Mouse (Mus musculus) mature B cell (primary cell): ENCODE data around the gene Trmt44.

Experiments used
- in situ Hi-C: fragments of 300-500 bp; cut with MboI; formaldehyde crosslinking; loops from 2 replicates; pipeline ENCODE4 v1.14.3; 2019

The Trmt44 gene

GRCm38 (mm10) chr5:35574653-35575599, at the start of gene Trmt44:
TSS of gene Trmt44 (minus strand) at chr5:35575070.
- in situ Hi-C loops = no loop called here

- in situ Hi-C loops = no loop called here
Observed at GRCm38 (mm10) chr5:35623831-35624230, 49.0 kb upstream of the Trmt44 start.

- in situ Hi-C loops = no loop called here
Observed at GRCm38 (mm10) chr5:35621114-35621513, 46.2 kb upstream of the Trmt44 start.

GRCm38 (mm10) chr5:35616943-35617342, 42.1 kb upstream of the Trmt44 start:
- in situ Hi-C loops = no loop called here

- in situ Hi-C loops = no loop called here
Observed at GRCm38 (mm10) chr5:35612722-35613121, 37.9 kb upstream of the Trmt44 start.

- in situ Hi-C loops = no loop called here
Observed at GRCm38 (mm10) chr5:35611900-35612299, 37.0 kb upstream of the Trmt44 start.

- in situ Hi-C loops = no loop called here
Observed at GRCm38 (mm10) chr5:35611170-35611569, 36.3 kb upstream of the Trmt44 start.

- in situ Hi-C loops = no loop called here
Observed at GRCm38 (mm10) chr5:35610381-35610780, 35.5 kb upstream of the Trmt44 start.

GRCm38 (mm10) chr5:35609971-35610370, 35.1 kb upstream of the Trmt44 start:
- in situ Hi-C loops = no loop called here

GRCm38 (mm10) chr5:35609381-35609780, 34.5 kb upstream of the Trmt44 start:
- in situ Hi-C loops = no loop called here

GRCm38 (mm10) chr5:35608559-35608958, 33.7 kb upstream of the Trmt44 start:
- in situ Hi-C loops = no loop called here

- in situ Hi-C loops = no loop called here
Observed at GRCm38 (mm10) chr5:35607784-35608183, 32.9 kb upstream of the Trmt44 start.

- in situ Hi-C loops = no loop called here
Observed at GRCm38 (mm10) chr5:35606800-35607199, 31.9 kb upstream of the Trmt44 start.

GRCm38 (mm10) chr5:35605355-35605754, 30.5 kb upstream of the Trmt44 start:
- in situ Hi-C loops = no loop called here

GRCm38 (mm10) chr5:35601526-35601925, 26.7 kb upstream of the Trmt44 start:
- in situ Hi-C loops = no loop called here

GRCm38 (mm10) chr5:35600233-35600632, 25.4 kb upstream of the Trmt44 start:
- in situ Hi-C loops = no loop called here

GRCm38 (mm10) chr5:35596169-35597160, 21.6 kb upstream of the Trmt44 start:
- in situ Hi-C loops = no loop called here

- in situ Hi-C loops = no loop called here
Observed at GRCm38 (mm10) chr5:35595706-35596105, 20.8 kb upstream of the Trmt44 start.

GRCm38 (mm10) chr5:35594768-35595167, 19.9 kb upstream of the Trmt44 start:
- in situ Hi-C loops = no loop called here

GRCm38 (mm10) chr5:35593272-35593671, 18.4 kb upstream of the Trmt44 start:
- in situ Hi-C loops = no loop called here

GRCm38 (mm10) chr5:35592824-35593223, 18.0 kb upstream of the Trmt44 start:
- in situ Hi-C loops = no loop called here

- in situ Hi-C loops = no loop called here
Observed at GRCm38 (mm10) chr5:35592081-35592736, 17.3 kb upstream of the Trmt44 start.
